Mouse (Mus musculus): ENCODE measurements around the gene Dcst1.

The Dcst1 gene

GRCm38 (mm10) chr3:89305105-89305504 lies 59.9 kb downstream of the Dcst1 start:
- DNase-seq: no peak

GRCm38 (mm10) chr3:89304440-89304839 lies 60.6 kb downstream of the Dcst1 start:
- no peak for DNase-seq

- no peak for DNase-seq
These were observed 64.5 kb downstream of the Dcst1 start for GRCm38 (mm10) chr3:89300514-89300913.

All from cerebellum, adult 9-11 months (tissue).